8 mouse cellular contexts compared by ENCODE assay signal in the genomic region with DNA sequence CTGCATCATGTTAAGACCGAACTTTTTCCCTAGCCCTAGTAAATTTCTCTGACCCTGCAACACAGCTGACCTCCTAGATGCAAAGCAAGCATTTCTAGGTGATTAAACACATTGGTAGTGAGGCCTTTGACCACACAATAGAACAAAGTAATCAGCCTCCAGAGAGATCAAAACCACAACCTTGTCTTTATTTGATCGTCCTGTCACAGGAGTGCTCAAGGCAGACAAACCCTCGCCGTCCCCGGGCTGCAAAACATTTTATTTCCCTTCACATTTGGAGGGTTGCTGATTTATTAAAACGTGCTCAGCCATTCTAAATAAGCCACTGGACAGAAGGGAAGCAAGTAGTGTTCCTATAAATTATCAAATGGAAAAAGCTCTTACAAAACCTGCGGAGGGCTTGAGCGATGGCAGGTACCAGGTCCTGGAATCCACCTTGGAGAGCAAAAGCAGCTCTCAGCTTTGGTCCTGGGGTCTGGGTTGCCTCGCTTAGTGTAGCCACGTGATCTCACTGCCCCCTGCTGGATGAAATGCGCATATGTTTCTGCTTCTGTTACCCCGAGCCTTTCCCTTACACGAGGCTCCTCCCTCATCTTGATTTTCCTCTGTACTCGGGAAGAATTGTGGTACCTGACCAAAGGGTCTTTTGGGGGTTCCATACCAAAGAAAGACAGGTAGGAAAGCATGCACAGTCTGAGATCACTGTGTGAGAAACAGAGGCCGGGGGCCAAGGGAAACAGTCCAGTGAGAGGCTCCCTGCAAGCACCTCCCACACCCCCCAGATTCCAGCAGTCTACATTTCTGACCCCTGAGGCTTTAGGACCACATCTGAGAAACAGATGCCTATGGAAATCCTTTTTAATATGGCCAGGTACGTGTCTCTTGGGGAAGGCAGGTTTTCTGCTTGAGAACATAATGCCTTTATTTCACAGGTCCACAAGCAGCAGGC.
DNase-seq lines count a peak whose midpoint lies in the region; ATAC-seq lines count a peak whose summit lies in the region.

No protein-coding gene starts in this region.

- no peak overlapping the region for H3K4me3 ChIP-seq in forebrain, embryonic 12.5 days (replicated peaks)
- H3K4me3 ChIP-seq in heart, embryonic 16.5 days (ENCODE audit: low read length), result peak overlapping the region; percentile 32
- no peak overlapping the region for H3K4me3 ChIP-seq in liver, embryonic 12.5 days
- H3K4me3 ChIP-seq in neural tube, embryonic 13.5 days, result peak overlapping the region; percentile 19; the same call in 1 of the 2 replicates

- no peak overlapping the region for H3K9ac ChIP-seq in forebrain, embryonic 12.5 days
- peak overlapping the region; percentile 53; the same call in 1 of the 2 replicates for H3K9ac ChIP-seq in heart, embryonic 16.5 days (ENCODE audit: low read length)
- no peak overlapping the region for H3K9ac ChIP-seq in liver, embryonic 12.5 days
- H3K9ac ChIP-seq in neural tube, embryonic 13.5 days, result 0 out of 2 replicates have a peak overlapping the region, but pooled peaks have one; percentile 43

- 11% methylated on average over 16 of the region's 16 CpGs for WGBS in forebrain, embryonic 12.5 days
- 26% methylated on average over 16 of the region's 16 CpGs for WGBS in heart, embryonic 16.5 days
- WGBS in liver, embryonic 12.5 days (ENCODE audit: insufficient replicate concordance), result 22% methylated on average over 16 of the region's 16 CpGs
- WGBS in neural tube, embryonic 13.5 days, result 11% methylated on average over 16 of the region's 16 CpGs

- no peak overlapping the region for H3K27ac ChIP-seq in forebrain, embryonic 12.5 days
- H3K27ac ChIP-seq in heart, embryonic 16.5 days (ENCODE audit: low read length), result no peak overlapping the region
- H3K27ac ChIP-seq in liver, embryonic 12.5 days, result no peak overlapping the region
- 0 out of 2 replicates have a peak overlapping the region, but pooled peaks have one; percentile 4 for H3K27ac ChIP-seq in neural tube, embryonic 13.5 days (replicated peaks)

- peak; percentile 97 for ATAC-seq in forebrain, embryonic 12.5 days (ENCODE audit: low FRiP score)
- ATAC-seq in heart, embryonic 16.5 days (replicated peaks; ENCODE audit: extremely low read depth, insufficient read depth, low FRiP score), result peak; percentile 81
- no peak for ATAC-seq in liver, embryonic 12.5 days
- peak; percentile 96 for ATAC-seq in neural tube, embryonic 13.5 days (ENCODE audit: low read depth)

- no peaks in the 10 kb centered on the region for H3K36me3 ChIP-seq in forebrain, embryonic 12.5 days (replicated peaks)
- H3K36me3 ChIP-seq in heart, embryonic 16.5 days (ENCODE audit: control insufficient read depth, insufficient read depth), result no peaks in the 10 kb centered on the region
- H3K36me3 ChIP-seq in liver, embryonic 12.5 days, result no peaks in the 10 kb centered on the region
- no peaks in the 10 kb centered on the region for H3K36me3 ChIP-seq in neural tube, embryonic 13.5 days

- peak overlapping the region; percentile 37 for H3K4me2 ChIP-seq in forebrain, embryonic 12.5 days
- peak overlapping the region; percentile 60 for H3K4me2 ChIP-seq in heart, embryonic 16.5 days (ENCODE audit: low read depth, low read length)
- peak overlapping the region; percentile 37; the same call in 1 of the 2 replicates for H3K4me2 ChIP-seq in liver, embryonic 12.5 days
- H3K4me2 ChIP-seq in neural tube, embryonic 13.5 days, result peak overlapping the region; percentile 45

- DNase-seq in A20 (ENCODE audit: low read depth, low spot score), result peak; percentile 70
- peak; percentile 74 for DNase-seq in brain, embryonic 18.5 days (ENCODE audit: low read depth, low spot score)
- peak; percentile 80 to 87 for DNase-seq in kidney, postnatal 25 days
- DNase-seq in testis, postnatal 14 days (ENCODE audit: low spot score), result peak; percentile 61

- no peaks in the 10 kb centered on the region for H3K9me3 ChIP-seq in forebrain, embryonic 12.5 days
- 0 out of 2 replicates have a peak, but pooled peaks cover 2% of the 10 kb centered on the region for H3K9me3 ChIP-seq in heart, embryonic 16.5 days (replicated peaks; ENCODE audit: control insufficient read depth, low read length)
- H3K9me3 ChIP-seq in liver, embryonic 12.5 days (replicated peaks), result no peaks in the 10 kb centered on the region; the same call in 1 of the 2 replicates
- H3K9me3 ChIP-seq in neural tube, embryonic 13.5 days, result no peaks in the 10 kb centered on the region

- peaks cover 6% of the 10 kb centered on the region; the same call in 1 of the 2 replicates for H3K4me1 ChIP-seq in forebrain, embryonic 12.5 days
- no peaks in the 10 kb centered on the region for H3K4me1 ChIP-seq in heart, embryonic 16.5 days (ENCODE audit: control insufficient read depth, insufficient read depth, low read length)
- no peaks in the 10 kb centered on the region for H3K4me1 ChIP-seq in liver, embryonic 12.5 days
- peaks cover 5% of the 10 kb centered on the region; the same call in 1 of the 2 replicates for H3K4me1 ChIP-seq in neural tube, embryonic 13.5 days (replicated peaks)

- no peaks in the 10 kb centered on the region for H3K27me3 ChIP-seq in forebrain, embryonic 12.5 days
- H3K27me3 ChIP-seq in heart, embryonic 16.5 days (ENCODE audit: control insufficient read depth, insufficient read depth, low read length), result no peaks in the 10 kb centered on the region
- H3K27me3 ChIP-seq in liver, embryonic 12.5 days (replicated peaks), result no peaks in the 10 kb centered on the region
- no peaks in the 10 kb centered on the region for H3K27me3 ChIP-seq in neural tube, embryonic 13.5 days

Comparison
In these comparisons a context has a peak if more than half of its experiments do, and no peak if none do; other contexts are left out.
1. H3K4me3 ChIP-seq: peak in heart, embryonic 16.5 days (single experiment) and neural tube, embryonic 13.5 days (single experiment); none in forebrain, embryonic 12.5 days (single experiment) and liver, embryonic 12.5 days (single experiment).
2. H3K9ac ChIP-seq: peak in heart, embryonic 16.5 days (single experiment) and neural tube, embryonic 13.5 days (single experiment); none in forebrain, embryonic 12.5 days (single experiment) and liver, embryonic 12.5 days (single experiment).
3. Peak in every context shown above with its lines, with median percentiles within 50 percentile points of each other: DNase-seq and H3K4me2 ChIP-seq.